9 mouse cellular contexts compared by ENCODE assay signal in the genomic region with DNA sequence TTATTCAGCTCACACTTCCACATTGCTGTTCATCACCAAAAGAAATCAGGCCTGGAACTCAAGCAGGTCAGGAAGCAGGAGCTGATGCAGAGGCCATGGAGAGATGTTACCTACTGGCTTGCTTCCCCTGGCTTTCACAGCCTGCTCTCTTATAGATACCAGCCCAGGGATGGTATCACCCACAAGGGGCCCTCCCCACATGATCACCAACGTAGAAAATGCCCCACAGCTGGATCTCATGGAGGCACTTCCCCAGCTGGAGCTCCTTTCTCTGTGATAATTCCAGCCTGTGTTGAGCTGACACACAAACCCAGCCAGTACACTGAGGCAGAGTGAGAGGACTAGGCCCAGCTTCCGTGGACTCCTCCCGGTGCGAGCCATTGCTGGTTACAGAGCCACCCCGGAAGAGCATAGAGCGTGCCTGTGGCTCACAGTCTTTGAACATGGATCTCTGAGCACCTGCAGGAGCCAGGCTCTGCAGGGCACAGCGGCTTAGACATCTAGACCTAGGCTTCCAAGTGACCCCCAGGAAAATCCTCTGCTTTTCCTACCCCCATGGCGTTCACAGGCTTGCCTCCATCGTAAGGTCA. TPM values are rescaled to one million over a fixed set of nuclear protein-coding genes. Genes with fewer than 3 reads are reported as not detected.
DNase-seq lines count a peak whose midpoint lies in the region; ATAC-seq and TF ChIP-seq lines count a peak whose summit lies in the region.
"Had no signal": no experiment of that assay in that cellular context is flagged by ENCODE, and none has a peak within 500 bp of the region (broad histone marks: within the 10 kb centered on the region; RNA-seq: fewer than 3 reads in every experiment).

No protein-coding gene starts in this region.

- no peak for ATAC-seq in CD4-positive, CD25-positive, alpha-beta regulatory T cell, adult 4 months
- no peak for ATAC-seq in hindbrain, postnatal 0 days
- no peak for ATAC-seq in neural tube, embryonic 14.5 days (ENCODE audit: low read depth)
- ATAC-seq: forebrain, embryonic 16.5 days had no signal

- no peaks in the 10 kb centered on the region for H3K4me1 ChIP-seq in hindbrain, postnatal 0 days (ENCODE audit: insufficient read depth, low read length)
- H3K4me1 ChIP-seq in neural tube, embryonic 14.5 days (ENCODE audit: control insufficient read depth, insufficient read depth, low read length): no peaks in the 10 kb centered on the region

- no peak for TF ChIP-seq CTCF in layer of hippocampus, adult 2 months (conservative IDR thresholded peaks at IDR 0.05)
- no peak for TF ChIP-seq CTCF in hindbrain, postnatal 0 days (IDR thresholded peaks at IDR 0.05; ENCODE audit: low read depth)

- intact Hi-C loops in left cerebral cortex, postnatal 4 days (cut with DNase I): no loop called here

- H3K27me3 ChIP-seq in hindbrain, postnatal 0 days (ENCODE audit: insufficient read depth, low read length): no peaks in the 10 kb centered on the region
- no peaks in the 10 kb centered on the region for H3K27me3 ChIP-seq in neural tube, embryonic 14.5 days (ENCODE audit: control insufficient read depth, insufficient read depth, low read length)

- peak; percentile 39 for DNase-seq in CD4-positive, CD25-positive, alpha-beta regulatory T cell, adult 2 months (ENCODE audit: low read depth, low spot score)
- DNase-seq in layer of hippocampus, adult 2 months (ENCODE audit: low spot score in 2 of 2): no peak
- no peak for DNase-seq in layer of hippocampus, postnatal 10 days (ENCODE audit: low spot score in 2 of 2)
- no peak for DNase-seq in hindbrain, postnatal 0 days (ENCODE audit: low spot score)
- DNase-seq in left cerebral cortex, postnatal 4 days: no peak
- DNase-seq in Muller cell, postnatal 12 days (ENCODE audit: inconsistent ontology term): no peak

- H3K4me2 ChIP-seq in hindbrain, postnatal 0 days (ENCODE audit: low read depth, low read length): no peak overlapping the region
- H3K4me2 ChIP-seq in neural tube, embryonic 14.5 days (ENCODE audit: low read depth, low read length): no peak overlapping the region

- H3K9me3 ChIP-seq in hindbrain, postnatal 0 days (ENCODE audit: low read length): no peaks in the 10 kb centered on the region
- no peaks in the 10 kb centered on the region for H3K9me3 ChIP-seq in neural tube, embryonic 14.5 days (ENCODE audit: control insufficient read depth, low read length)

- H3K9ac ChIP-seq in hindbrain, postnatal 0 days (replicated peaks; ENCODE audit: low read length): no peak overlapping the region
- H3K9ac ChIP-seq in neural tube, embryonic 14.5 days (replicated peaks; ENCODE audit: low read depth, low read length): no peak overlapping the region

- WGBS in hindbrain, postnatal 0 days: 87% methylated on average over 9 of the region's 9 CpGs
- 88% methylated on average over 9 of the region's 9 CpGs for WGBS in neural tube, embryonic 14.5 days

- no peak overlapping the region for H3K4me3 ChIP-seq in layer of hippocampus, adult 2 months
- no peak overlapping the region for H3K4me3 ChIP-seq in hindbrain, postnatal 0 days (ENCODE audit: low read length)
- no peak overlapping the region for H3K4me3 ChIP-seq in neural tube, embryonic 14.5 days (ENCODE audit: low read depth, low read length)

- peak overlapping the region; percentile 73 for H3K27ac ChIP-seq in layer of hippocampus, adult 2 months
- peak overlapping the region; percentile 32; the same call in 1 of the 2 replicates for H3K27ac ChIP-seq in hindbrain, postnatal 0 days
- H3K27ac ChIP-seq in neural tube, embryonic 14.5 days (ENCODE audit: low read depth, low read length): 0 out of 2 replicates have a peak overlapping the region, but pooled peaks have one; percentile 2

- no peaks in the 10 kb centered on the region for H3K36me3 ChIP-seq in hindbrain, postnatal 0 days (ENCODE audit: insufficient read depth, low read length)
- no peaks in the 10 kb centered on the region for H3K36me3 ChIP-seq in neural tube, embryonic 14.5 days (ENCODE audit: control insufficient read depth, insufficient read depth, low read length)

RNA-seq across cellular contexts. Expression of a gene that starts 49.7 kb away (rescaled TPM):
- 1 to 10 TPM; 2.0 to 4.2 TPM for polyA plus RNA-seq in CD4-positive, CD25-positive, alpha-beta regulatory T cell, adult 4 months (2017; shearing (Covaris generic))
- total RNA-seq in layer of hippocampus, adult 2 months (2021): 10 to 100 TPM; 12.4 to 15.4 TPM
- total RNA-seq in layer of hippocampus, postnatal 10 days (2021): 10 to 100 TPM; 21.7 to 22.2 TPM
- total RNA-seq in hindbrain, postnatal 0 days (2014; rRNA removed): 39.6 and 41.6 TPM in 2 replicates
- polyA plus RNA-seq in hindbrain, postnatal 0 days (2015; fragmentation: Nextera tagmentation; extraction: Ambion mirVana): 14.4 and 18.1 TPM in 2 replicates
- polyA plus RNA-seq in neural tube, embryonic 14.5 days (2014; fragmentation: Nextera tagmentation; extraction: Ambion mirVana): 18.6 and 19.6 TPM in 2 replicates
- total RNA-seq in left cerebral cortex, postnatal 4 days (2021): 10 to 100 TPM; 34.7 to 39.7 TPM

Comparison
In these comparisons a context has a peak if more than half of its experiments do, and no peak if none do; other contexts are left out.
1. H3K27ac ChIP-seq: peak in every context shown above with its lines; median percentile 73 in layer of hippocampus, adult 2 months; 32 in hindbrain, postnatal 0 days; 2 in neural tube, embryonic 14.5 days.